Mouse (Mus musculus): Measurements from ENCODE around the gene Cst7.

The Cst7 gene

GRCm38 (mm10) chr2:150627140-150627539, 56.9 kb downstream of the Cst7 start:
- DNase-seq (ENCODE audit: low spot score in 2 of 2), result no peak
